Mouse (Mus musculus): ENCODE measurements around the gene Tcea2. TPM values are rescaled to one million over a fixed set of nuclear protein-coding genes. Genes with fewer than 3 reads are reported as not detected.
A peak's percentile ranks its signal among the peaks of the same experiment; 100 is the strongest.

Tcea2 gene
- total RNA-seq (2021): 1 to 10 TPM; 5.6 to 6.3 TPM
- long read RNA-seq, experiment 1, partial matches to known transcripts: 0 of 5 reads
- long read RNA-seq, experiment 1, other reads (novel, unspliced or antisense): 2 of 5 reads
- long read RNA-seq, experiment 2, partial matches to known transcripts: 0 of 3 reads
- long read RNA-seq, experiment 2, other reads (novel, unspliced or antisense): 1 of 3 reads

DNA sequence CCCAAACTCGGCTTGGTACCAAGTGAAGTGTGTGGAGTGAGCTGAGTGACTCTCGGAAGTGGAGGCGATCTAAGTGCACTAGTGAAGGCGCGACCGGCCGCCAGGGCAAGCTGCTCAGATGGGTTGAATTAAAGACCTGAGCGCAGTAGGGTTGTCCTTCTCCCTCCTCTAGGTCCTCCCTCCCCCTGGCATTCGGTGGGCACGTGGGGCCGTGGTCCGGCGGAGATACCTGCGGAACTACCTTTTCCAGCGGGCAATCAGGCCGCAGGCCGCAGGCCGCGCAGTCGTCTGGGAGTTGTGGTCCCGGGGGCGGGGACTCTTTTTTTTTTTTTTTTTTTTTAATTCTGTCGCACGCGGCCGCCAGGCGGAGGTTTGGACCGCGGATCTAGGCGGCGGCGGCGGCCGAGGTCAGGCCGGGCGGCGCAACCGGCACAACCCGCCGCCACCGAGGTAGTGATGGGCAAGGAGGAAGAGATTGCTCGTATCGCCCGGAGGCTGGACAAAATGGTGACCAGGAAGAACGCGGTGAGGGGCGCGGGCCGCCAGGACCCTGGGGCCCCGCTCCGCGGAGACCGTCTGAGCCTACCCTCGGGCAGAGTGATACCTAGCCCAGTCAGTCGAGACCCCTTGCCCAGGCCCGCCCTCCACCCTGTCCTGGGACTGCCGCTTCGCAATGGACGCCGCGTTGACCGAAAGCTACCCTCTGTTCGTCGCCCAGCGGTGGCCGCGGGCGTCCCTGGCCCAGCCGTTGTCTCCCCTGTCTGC lies at the start of gene Tcea2:
Gene Tcea2, plus strand, starts transcription at position 360 of the 765 bp plus-strand sequence.
- peak; percentile 54 for DNase-seq

DNA sequence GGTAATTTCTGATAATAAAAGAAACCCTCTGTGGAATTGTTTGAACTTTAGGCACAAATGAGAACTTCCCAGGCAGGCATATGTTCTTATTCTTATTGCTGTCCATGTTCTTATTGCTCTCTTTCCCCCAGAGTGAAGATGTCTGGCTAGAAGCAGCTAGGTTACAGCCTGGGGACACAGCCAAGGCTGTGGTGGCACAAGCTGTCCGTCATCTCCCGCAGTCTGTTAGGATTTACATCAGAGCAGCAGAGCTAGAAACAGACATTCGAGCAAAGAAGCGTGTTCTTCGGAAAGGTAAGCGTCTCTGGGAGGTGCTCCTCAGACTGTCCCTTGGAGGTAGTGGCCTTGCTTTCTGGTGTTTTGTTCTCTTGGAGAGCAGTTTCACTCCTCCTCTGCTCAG lies 47.5 kb upstream of the Tcea2 start:
- DNase-seq: no peak

DNA sequence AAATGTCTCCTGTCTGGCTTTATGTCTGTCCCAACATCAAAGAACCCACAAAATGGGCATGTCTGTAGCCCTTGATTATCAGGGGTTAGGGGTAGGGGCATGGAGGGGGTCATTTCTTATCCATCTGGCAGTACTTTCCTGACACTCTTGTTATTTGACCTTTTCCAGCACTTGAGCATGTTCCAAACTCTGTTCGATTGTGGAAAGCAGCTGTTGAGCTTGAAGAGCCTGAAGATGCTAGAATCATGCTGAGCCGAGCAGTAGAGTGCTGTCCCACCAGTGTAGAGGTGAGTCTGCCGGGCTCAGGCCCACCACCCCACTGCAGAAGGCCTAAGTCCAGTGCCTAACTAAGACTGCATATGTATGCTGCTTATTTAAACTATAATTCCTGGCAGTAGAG lies 44.2 kb upstream of the Tcea2 start:
- DNase-seq: no peak

DNA sequence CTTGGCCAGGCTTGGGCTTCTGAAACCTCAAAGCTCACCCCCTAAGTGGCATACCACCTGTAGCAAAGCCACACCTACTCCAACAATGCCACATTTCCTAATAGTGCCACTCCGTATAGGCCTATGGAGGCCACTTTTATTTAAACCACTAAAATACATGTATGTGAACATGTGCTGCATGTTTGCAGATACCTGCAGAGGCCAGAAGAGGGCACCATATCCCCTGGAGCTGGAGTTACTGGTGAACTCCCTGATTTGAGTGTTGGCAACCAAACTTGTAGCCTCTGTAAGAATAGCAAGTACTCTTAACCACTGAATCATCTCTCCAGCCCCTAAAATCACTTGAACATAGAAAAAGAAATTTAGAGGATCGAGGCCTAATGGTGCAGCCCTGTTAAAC lies 35.7 kb upstream of the Tcea2 start:
- peak; percentile 39 for DNase-seq

DNA sequence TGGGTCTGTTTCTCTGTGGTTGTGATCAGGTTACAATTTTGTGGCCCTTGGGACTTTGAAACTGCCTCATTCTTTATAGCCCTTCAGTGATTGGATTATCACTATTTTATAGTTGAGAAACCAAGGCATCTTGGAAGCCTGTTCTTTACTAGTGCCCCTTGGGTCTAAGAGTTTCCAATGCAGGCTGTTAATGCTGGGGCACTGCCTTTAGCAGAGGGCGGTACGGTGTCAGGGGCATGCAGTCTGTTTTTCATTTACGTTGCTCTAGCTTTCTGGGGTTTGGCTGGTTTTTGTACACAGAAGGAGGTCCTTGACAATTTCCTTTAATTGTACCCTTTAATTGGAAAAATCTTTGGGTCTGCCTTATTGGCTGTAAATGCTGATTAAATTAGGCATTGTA lies 34.4 kb upstream of the Tcea2 start:
- no peak for DNase-seq

DNA sequence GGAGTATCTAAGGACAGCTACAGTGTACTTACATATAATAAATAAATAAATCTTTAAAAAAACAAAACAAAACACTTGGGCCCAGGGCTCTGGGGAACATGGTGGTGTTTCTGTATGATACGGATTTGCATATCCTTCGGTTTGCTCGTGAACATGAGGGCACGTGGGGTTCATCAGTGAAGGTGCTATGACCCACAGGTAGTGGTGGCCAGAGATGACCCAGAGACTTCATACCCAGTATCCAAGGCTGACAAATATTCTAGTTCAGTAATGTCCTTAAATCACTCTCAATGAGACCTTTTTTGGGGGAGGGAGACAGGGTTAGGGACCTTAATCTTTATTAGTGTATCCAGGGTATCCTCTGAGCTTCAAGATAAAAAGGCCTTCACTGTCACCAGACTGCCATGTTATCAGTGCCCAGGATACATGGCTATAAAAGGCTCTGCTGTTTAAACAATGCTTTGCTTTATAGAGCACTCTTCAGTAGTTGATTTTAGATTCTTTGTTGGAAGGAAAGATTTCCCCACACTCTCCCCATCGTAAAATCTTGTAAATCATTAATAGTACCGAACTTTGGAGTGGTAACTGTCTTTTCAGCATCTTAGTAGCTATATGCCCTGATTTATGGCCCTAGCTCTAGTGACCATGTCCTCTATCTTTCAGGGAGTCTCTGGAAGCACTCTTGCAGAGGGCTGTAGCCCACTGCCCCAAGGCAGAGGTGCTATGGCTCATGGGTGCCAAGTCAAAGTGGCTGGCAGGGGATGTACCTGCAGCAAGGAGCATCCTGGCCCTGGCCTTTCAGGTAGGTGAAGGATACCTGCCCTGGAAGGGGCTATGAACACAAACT lies 33.3 kb upstream of the Tcea2 start:
- no peak for DNase-seq

DNA sequence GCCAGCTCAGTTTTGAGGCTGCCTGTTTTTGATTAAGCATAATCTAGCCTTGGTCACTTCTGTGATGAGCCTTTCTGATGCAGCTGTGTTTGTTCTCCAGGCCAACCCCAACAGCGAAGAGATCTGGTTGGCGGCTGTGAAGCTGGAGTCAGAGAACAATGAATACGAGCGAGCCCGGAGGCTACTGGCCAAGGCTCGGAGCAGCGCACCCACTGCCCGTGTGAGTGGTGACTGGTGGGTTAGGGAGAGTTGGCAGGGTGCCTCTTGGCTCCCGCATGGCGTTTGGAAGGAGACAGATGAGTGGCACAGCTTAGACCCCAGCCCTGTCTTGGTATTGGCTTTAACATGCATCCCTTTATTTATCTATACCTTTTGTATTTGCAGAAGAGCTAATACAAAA lies 31.2 kb upstream of the Tcea2 start:
- DNase-seq: no peak

DNA sequence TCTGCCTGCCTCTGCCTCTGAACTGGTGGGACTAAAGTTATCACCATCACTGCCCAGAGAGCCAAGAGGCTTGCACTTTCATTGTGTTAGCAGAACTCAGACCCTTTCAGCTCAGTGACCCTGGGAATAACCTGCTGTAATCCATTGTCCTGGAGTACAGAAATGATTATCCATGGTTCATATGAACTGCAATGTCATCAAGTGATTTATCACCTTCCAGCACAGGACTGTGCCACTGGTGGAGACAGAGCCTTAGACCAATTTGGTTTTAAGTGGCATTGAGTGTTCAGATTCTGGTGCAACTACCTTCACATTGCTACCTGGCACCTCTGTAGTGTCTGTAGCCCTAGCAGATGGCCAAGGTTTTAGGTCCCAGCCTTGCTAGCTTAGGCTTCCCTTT lies 27.0 kb upstream of the Tcea2 start:
- DNase-seq: no peak

DNA sequence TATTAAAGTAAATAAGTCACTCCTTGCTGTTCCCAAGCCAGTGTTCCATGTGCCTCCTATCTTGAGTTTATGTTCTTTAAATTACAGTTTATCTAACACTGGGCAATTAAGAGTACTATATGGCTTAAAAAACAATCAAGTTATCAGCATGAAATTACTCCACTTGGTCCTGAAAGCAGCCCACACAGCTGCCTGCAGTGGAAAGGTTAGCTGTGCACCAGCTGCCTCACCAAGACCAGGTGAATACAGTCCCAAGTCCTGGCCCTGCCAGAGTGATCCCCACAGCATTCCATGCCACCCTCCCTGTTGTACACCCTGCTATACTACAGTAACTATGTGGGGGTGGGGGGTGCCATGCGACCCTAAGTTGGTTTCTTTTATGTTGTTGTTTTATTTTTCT lies 26.6 kb upstream of the Tcea2 start:
- DNase-seq: no peak

DNA sequence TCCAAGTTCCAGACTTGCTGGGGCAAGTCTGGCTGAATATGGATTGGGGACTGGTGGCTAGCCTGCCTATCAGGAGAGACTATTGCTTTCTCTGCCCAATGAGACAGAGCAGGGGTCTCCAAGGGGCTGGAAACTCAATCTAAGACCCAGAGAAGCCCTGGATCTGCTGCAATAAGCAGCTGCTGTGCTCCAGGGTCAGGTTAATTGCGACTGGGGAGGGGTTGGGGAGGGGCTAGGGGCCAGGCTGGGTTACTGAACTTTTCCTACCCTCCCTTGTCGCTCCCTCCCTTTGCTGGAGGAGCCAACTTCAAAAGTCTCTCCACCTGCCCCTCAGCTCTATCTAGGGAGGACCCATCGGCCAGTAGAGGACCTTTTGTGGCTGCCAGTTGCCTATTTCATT lies 23.4 kb upstream of the Tcea2 start, which contains the start of gene Gm29797:
Gene Gm29797, plus strand, starts transcription at position 301 of the 400 bp plus-strand sequence.
- DNase-seq: no peak

DNA sequence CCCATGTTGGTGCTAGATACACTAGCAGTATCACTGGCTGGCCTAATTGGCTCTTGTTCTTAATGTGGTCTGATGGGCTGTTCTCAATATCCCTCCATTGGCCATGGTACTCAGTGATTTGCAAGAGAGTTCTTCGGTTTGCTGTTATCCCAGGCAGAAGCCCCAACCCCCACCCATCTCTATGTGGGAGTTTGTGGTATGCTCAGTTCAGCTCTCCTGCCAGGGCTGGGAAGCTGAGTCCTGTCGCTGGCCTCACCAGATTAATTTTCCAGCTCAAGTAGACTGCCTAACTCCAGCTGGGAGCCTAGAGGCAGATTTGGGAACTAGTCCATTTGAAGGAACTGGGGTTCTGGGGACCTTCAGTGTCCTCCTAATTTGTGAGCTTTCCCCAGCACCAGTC lies 22.7 kb upstream of the Tcea2 start:
- no peak for DNase-seq

DNA sequence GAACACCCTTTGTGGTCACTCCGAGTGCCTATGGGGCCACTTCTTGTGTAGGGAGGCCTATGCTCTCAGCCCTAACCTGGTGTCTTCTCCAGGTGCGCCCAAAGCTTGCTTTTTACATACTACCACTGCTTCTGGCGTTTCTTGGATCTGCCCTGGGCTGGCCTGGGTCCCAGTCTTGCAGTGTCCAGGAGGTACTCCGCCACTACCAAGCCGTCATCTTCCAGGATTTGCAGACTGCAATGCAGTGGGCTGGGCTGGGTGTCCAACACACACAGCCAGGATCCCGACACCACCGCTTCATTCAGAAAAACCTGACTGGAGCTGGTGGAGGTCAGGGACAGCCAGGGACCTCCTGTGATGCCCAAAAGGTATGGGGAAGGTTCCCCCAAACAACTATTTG lies 21.6 kb upstream of the Tcea2 start:
- DNase-seq: peak; percentile 15

DNA sequence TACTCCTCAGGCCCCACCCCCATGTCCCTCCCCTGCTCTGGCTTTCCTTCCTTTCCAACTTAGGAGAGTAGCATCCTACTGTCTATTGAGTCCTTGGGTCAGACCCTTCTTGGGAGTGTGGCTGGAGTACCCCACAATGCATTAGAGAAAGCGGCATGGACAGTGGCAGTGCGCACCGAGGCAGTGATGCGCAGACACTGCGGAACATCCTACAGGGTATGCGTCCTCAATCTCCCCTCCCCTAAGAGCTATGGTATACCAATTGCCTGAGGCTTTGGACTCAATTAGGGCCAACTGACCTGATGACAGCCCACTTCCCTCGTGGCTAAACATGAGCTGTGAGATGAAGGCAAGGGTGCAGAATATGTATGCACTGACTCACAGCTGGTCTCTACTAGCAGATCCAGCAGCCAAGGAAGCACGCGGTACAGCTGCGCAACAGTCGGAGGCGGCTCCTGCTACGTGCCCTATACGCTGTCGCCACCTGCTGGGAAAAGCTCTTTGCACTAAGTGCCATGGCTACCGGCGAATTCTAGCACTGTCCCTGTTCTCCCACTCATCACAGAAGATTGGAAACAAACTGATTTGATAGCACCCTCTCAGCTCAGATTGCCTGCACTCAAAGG lies 21.1 kb upstream of the Tcea2 start:
- DNase-seq: peak; percentile 53

DNA sequence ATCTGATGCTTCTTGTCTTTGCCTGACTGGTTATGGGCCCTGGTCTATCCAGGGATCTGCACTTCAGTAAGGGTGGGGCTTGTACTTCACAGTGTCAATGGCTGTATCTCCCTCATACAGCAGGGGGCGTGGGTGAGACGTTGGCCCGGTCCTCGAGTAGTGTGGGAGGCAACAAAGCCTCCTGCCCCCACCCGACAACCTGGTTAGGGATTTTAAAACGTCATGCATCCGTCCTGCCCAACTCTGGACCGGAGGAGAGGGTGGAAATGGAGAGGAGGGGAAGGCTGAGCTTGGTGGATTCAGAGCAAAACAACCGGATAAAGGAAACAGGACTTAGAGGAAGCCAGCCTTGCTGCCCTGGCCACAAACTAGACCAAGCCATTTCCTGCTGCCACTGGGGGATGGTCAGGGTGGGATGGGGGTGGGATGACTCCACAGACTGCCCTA lies 20.5 kb upstream of the Tcea2 start:
- peak; percentile 79 for DNase-seq

DNA sequence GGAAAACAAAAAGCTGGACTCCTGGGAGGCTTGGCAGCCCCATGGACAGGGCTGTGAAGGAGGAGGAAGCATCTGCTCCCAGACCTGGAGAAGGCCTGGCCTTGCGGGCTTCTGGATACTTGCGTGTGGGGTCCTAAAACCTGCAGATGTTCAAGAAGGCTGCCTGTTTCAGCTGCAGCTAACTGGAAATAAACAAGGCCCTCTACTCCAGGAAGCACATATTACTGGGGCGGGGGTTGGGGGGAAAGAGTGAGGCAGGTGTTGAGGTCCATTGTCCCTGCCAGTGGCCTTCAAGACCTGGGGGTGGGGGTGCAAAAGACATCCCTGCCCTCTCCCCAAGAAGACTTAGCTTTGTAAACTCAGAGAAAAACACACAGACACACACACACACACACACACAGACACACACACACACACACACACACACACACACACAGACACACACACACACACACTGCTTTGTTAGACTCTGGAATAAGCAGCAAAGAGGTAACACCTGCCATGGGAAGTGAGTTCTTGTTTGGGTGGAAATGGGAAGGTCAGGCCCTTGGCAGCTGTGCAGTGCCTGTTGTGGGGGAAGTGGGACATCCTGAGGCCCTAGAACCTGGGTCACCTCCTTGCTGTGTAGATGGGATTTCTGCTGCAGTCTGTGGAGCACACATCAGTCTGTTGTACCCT lies 17.4 kb upstream of the Tcea2 start:
- DNase-seq: no peak

DNA sequence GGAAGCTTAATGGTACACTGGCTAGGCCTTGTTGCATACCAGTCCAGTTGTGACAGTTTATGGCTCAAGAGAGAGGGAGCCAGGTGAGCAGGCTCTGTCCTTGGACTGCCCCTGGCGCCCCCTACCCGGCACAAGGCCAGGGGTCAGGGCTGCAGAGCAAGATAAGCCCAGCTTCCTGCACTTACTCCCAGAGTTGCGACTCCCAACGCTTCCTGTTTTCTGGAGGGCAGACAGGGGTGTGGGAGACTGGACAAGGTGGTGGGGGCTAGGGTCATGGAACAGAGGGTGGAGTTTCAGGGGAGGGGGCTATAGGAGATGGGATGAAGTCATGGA lies 16.8 kb upstream of the Tcea2 start:
- no peak for DNase-seq

DNA sequence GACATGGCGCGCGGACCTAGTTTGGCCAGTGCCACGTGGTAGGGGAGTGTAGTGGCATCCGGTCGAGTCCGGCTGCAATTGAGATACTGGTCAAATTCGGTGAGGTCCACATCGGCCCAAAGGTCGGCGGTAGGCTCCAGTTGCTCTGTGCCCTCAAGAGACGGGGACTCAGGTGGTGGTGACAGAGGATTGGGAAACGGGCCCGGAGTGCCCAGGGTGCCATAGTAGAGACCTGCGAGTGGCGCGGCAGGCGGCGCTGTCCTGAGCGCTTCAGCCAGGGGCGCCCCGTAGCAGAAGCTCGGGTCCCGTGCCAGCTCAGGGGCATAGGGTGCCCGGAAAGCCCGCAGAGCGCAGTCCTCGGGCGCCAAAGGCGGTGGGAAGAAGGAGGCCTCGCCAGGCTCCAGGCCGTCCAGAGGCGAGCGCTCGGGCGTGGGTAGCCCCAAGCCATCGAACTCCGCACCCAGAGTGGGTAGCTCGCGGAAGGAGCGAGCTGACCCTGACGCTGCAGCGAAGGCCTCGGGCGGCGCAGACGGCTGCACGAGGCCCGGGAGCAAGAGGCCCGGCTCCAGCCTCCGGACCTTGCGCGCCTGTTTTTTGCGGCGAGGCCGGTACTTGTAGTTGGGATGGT lies 9.7 kb upstream of the Tcea2 start:
- no peak for DNase-seq

DNA sequence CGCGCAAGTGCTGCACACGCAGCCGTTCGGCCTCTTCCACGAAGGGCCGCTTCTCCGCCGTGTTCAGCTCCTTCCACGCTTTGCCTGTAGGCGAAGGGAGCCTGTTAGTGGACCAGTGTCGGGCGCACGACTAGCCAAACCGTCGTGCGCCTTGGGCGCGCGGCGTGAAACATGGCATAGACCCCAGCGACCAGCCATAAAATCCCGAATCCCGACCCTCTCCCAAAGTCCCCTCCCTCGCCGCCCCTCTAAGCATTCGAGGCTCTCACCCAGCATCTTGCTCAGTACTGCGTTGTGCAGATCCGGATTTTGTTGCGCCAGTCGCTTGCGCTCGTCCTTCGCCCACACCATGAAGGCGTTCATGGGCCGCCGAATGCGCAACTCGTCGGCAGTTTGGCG lies 9.2 kb upstream of the Tcea2 start:
- DNase-seq: no peak

DNA sequence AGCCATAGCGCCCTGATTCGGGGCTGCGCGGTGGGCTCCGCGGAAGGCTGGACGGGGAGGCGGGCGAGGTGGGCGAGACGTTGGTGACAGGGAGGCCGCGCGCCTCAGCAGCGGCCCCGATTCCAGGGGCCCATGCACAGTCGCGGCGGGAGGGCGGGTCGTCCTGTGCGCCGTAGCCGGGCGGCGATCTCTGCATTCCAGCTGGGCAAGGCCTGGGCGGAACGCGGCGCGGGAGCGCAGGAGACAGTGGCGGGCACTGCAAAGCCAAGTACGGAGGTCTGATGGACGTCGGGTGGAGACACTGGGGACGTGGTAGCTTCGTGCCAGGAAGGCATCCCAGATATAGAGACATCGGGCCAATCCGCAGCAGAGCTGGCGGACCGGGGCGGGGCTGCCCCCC lies 8.8 kb upstream of the Tcea2 start, which contains the start of gene Sox18:
Gene Sox18, minus strand, starts transcription at position 315 of the 400 bp plus-strand sequence.
- DNase-seq: peak; percentile 44

DNA sequence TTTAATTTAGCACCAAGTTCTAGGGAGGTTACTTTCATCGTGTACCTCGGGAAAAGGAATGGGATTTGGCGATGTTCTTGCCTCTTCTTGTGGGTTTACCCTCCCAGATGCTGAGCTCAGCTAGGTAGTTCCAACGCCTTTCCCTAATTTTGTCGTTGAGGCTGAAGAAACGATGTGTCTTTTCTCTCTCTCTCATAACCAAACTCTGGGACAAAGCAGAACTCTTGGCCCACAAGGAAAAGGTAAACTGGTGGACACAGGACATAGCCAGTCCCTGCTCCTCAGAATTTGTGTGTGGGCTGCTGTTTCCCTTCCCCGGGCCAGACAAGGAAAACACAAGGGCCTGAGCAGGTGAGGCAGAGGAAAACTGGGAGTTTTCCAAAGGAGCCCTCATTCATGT lies 8.1 kb upstream of the Tcea2 start:
- DNase-seq: no peak

DNA sequence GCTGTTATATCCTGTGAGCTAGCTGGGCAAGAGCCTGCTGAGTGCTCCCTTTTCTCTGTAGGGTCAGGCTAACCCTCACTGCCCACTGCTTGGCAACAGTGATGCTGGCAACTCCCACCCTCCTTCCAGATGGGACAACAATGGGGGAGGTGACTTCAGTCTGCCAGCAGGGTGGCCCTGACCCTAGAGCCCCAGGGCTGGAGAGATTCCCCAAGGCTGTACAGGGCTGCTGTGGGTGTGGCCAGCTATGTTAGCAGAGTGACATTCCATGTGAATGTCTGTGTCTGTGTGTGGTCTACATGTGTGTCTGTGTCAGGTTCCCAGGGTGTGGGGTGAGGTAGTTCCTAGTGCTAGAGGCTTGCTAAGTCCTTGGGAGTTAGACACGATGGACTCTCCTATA lies 6.6 kb upstream of the Tcea2 start:
- DNase-seq: no peak

DNA sequence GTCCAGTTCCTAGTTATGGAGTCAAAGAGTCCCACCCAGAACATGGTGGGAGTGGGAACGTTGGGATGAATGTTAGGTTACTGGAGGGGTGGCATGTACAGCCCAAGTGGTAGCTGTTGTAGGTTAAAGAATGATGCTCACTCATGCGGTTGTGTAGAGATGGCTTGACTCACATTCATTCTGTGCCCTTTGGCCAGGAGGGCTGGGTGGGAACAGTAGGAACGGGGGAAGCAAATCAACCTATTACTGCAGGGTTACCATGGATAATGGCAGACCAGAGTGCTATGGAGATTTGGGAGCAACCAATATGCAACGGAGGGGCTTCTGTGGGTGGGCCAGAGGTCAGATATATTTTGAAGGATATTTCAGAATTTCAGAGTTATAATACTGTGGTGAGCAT lies 5.2 kb upstream of the Tcea2 start:
- DNase-seq: no peak

Data from gastrocnemius, postnatal 10 days (tissue).